Mouse (Mus musculus) heart, postnatal 14 days (tissue): ENCODE results near the gene Elmo2. TPM values are rescaled to one million over a fixed set of nuclear protein-coding genes. Genes with fewer than 3 reads are reported as not detected.

ENCODE experiments used
- DNase-seq, 2 experiments: peaks; one replicate each; pipeline ENCODE4 v3.0.0; 2021 to 2022
- intact Hi-C: fragments of 180-260 bp; cut with DNase I; formaldehyde crosslinking; loops from one replicate; pipeline ENCODE4 v1.15.1; 2025
- total RNA-seq, 2 experiments: library from RNA; stranded (reverse); gene quantifications; 2 replicates each; pipeline ENCODE4 v1.2.3; 2021

Gene Elmo2
- total RNA-seq, 2 experiments from 2014 or later, result 22.2 to 25.1 TPM

DNA sequence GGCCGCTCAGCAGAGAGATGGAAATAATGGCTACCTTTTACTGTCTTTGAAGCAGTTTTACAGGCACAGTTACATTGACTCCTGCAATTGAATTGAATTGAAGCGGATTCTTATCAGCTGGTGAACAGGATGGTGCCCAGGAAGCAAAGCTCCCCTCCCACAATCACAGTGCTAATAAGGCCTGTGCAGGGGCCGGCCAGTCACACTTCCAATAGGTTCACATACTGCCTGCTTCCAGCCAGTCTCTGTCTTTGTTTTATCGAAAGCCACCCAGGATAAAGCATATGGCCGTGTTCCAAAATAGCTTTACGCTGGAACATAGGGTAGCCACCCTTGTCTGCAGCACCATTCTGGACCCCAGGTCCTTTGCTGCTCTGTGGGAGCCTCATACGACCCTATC is 1.1 kb upstream of the Elmo2 start:
- intact Hi-C loops, result loop anchor here (5.0 kb wide), 1 partner anchor 40 kb away; the partner anchor contains the start of gene Slc35c2
- no peak for DNase-seq

DNA sequence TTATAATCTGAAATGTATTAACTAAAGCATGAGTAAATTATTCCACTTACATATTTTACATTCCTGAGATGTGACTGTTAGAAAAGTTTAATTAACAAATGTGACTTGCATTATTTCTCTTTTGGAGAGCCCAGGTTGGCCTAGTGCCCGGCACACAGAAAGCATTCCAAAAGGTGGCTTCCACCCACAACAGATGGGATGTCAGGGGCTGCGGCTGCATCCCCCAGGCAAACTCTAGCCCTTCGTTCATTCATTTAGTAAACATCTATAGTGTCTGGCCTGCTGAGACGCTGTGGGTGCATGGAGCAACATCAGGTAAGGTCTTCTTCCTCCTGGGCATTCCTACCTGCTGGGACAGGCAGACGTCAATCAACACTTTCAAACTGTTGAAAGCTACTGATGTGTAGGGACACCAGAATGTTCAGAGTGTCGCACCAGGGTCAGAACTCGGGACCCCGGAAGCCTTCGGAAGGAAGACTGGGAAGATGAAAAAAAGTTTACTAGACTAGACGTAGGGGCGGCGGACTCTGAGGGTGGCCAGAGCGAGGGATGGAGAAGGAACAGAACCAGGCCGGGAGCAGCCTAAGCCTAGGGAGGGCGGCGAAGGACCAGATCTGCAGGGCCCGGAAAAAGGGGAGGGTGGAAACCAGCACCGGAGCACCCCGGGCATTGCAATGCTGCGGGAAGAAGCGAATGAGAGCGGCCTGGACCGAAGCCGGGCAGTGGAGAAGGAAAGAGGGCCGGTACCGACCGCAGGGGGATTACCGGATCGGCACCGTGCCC is 567 bp downstream of the Elmo2 start:
- intact Hi-C loops, result loop anchor here (5.0 kb wide), 1 partner anchor 38 kb away; the partner anchor contains the start of gene Slc35c2
- no peak for DNase-seq

DNA sequence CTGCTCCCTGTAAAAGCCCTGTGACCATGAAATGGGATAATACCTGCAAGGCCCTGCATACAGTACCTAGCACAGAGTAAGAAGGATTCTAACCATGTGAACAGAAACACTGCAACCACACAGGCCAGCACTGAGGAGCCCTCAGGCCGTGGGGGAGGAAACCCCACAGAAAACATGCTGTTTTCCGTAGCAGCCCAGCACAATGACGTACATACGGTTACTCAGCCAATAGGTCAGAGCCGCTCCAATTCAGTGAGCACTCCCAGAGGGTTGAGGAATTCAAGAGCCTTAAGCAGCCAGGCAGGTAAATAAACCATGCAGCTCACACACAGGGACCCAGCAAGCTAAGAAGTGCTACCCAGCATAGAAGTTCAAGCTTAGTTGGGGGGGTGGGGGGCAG is 2.4 kb downstream of the Elmo2 start:
- intact Hi-C loops, result no loop called here
- no peak for DNase-seq

DNA sequence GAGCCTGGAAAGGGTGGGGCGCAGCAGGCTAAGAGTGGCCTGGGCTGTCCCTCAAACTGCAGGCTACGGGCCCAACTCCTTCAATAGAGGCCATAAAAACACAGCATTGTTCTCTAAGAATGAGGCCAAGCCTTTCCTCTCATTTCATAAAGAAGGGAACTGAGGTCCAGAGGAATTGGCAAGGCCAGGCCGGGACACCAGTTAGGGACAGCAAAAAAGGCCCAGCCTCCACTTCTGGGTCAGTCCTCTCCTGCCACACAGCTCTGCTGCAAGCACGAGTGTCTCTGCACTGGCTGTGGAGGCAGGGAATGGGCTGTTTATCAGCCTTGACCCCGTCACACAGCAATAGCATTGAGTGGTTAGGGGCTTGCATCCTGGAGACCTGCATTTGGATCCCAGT is 2.8 kb downstream of the Elmo2 start:
- intact Hi-C loops, result no loop called here
- no peak for DNase-seq

DNA sequence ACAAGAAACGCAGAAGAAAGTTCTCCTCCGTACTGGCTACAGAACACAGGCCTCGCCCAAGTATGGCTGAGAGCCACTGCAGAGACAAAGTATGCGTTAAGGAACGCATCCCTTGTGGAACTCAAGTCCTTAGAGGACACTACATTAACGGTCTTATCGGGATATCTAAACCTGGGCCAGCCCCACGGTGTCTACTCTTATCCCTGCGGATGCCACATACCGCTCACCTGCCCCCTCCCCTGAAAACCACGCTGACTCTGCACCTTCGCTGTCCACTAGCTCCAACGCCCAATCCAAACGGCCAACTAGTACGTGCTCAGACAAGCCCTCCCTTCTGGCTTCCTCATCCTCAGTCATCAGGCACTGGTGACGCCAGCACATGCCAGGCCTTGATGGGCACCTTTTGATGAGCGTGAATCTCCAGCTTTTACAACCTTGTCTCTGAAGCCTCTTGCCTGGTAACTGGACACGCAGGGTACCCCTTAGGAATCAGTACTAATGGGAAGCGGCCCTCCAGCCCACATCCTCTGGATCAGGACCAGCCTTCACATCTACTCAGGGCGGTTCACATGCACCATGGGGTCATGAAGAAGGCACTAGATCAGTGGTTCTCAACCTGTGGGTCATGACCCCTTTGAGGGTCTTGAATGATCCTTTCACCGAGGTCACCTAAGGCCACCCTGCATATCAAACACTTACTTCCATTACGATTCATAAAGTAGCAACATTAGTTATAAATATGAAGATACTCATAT is 4.1 kb downstream of the Elmo2 start:
- intact Hi-C loops, result no loop called here
- no peak for DNase-seq

DNA sequence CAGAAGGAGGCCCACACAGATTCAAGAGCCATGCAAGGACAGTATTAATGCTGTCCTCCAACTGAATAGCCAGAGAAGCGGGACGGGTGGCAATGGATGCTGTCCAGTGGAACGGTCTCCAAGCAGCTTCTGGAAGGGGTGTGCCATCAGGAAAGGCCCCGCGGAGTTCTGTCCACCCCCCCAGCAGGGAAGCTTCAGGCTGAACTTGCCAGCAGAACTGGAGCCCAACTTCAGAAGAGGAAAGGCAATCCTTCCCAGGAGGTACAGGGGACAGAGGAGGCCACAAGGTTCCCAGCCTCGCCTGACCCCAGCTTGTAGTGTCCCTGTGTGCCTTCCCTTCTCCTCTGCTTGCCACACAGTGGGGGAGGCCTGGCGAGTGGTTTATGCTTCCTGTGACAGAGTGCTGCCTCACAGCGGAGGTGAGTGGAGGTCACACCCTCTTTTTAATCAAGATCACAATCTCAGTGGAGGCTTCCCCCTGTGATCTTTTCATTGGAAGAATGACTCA is 4.8 kb downstream of the Elmo2 start:
- peak in 1 of 2 experiments; percentile 41 for DNase-seq
- intact Hi-C loops, result no loop called here

DNA sequence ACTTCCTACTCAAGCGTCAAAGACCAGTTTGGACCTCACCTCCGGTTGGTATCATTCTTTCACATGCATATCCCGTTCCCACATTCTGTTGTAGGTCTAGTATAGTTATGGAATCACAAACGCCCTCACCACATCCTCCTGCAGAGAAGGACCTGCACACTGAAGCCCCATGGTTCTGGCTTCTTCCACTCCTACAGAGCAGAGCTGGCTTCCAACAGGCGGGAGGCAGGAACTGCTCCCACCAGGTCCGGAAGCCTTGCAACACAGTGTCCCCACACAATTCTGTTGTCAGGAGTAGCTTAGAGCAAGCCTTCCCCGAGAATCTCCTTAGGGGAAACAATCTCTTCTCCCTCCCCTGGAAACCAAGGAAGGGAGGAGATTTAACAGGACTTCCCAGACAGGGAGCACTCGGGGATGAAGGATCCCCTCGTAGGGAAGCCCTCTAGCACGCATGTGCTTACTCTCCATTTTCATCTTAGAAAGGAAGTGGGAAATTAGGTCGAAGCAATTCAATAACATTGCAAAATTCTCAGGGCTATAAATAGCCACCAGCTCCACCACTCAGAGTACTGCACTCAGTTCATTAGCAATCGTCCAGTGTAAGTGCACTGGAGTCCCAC is 5.6 kb downstream of the Elmo2 start:
- intact Hi-C loops, result no loop called here
- DNase-seq, result peak; percentile 62 to 64

DNA sequence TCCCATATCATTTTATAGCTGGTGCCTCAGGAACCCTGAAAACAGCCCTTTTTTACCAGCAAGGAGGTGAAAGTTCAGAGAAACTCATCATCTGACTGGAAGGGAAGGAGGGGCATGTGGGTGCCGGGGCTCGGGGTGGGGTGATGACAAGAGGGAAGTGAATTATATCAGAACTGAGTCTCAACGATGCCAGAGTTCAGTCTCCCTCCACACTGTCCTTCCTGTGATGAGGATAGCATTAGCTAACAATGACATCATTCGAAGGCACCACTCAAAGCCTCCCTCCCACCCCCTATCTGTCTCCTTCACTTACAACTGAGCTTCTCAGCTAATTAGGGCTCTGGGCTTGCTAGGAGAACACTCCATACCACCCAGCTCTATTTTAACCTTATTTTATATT is 6.8 kb downstream of the Elmo2 start:
- DNase-seq, result no peak
- intact Hi-C loops, result no loop called here

DNA sequence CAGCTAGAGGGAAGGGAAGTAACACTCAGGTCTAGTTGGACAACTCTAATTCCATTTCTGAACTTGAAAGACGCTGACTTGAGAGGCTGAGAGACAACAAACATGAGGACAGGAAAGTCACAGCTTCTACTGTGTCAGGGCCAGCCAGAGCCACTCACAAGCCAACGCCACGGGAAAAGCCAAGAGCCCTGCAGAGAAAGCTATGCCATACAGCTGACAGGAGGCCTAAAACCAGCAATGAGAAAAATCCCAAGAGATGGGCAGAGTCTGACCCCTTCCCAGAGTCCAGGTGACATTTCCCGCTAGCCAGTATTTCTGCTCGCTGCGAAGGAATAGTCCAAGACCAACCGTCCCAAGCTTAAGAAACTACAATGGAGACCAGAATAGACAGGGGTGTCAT is 7.3 kb downstream of the Elmo2 start:
- DNase-seq, result no peak
- intact Hi-C loops, result no loop called here

DNA sequence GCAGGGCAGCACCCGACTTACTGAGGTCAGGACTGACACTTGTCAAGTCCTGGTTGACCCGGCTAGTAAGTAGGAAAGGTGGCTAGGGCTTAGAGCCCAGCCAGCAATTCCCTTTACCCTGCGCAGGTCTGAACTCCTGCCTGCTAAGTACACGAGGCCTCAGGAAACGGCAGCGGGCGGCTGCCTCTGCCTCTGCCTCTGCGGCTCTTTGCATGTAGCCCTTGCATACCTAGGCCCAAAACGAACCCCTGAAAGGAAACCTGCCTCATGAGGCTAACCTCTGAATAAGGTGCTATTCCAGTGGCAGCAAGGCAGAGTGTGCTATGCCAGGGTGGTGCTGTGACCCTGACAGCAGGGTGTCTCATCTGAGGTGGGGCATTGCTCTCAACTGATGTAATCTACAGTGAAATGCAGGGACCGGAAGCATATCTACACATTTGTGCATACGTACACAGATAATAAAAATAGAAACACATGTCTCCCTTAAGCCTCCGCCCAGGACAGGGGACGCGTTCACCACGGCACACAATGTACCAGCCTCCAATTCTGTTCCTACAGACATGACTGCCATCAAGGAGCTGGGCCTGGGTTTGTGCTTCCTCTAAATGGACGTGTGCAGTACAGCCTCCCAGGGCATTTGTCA is 8.5 kb downstream of the Elmo2 start:
- no peak for DNase-seq
- intact Hi-C loops, result no loop called here

DNA sequence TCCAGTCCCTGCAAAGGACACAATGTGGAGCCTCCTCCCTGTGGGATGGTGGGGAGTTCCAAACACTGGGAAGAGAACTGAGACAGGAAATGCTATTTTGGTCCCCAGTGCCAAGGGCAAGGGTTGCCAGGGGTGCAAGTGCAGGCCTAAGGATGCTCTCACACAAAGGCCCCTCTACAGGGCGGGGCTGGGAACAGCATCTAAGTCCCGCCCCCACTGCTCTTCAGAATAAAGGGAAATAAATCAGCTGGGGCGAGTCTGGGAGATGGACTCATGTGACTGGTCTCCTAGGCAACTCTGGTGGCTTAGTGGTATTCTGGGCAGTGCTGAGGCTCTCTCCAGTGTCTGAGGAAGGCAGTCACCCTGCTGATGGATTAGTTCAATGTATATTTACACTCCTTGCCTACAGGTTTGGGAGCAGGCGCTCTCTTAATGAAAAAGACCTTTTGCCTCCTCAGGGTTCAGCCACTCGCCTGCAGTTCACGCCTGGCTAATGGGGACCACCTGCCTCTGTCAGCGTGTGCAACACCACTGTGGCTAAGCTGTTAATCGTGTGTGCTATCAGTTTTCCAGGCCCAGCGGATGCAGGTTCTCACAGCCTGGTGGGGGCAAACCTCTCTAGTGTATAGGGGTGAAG is 9.3 kb downstream of the Elmo2 start:
- intact Hi-C loops, result no loop called here
- DNase-seq, result peak; percentile 60 to 63

DNA sequence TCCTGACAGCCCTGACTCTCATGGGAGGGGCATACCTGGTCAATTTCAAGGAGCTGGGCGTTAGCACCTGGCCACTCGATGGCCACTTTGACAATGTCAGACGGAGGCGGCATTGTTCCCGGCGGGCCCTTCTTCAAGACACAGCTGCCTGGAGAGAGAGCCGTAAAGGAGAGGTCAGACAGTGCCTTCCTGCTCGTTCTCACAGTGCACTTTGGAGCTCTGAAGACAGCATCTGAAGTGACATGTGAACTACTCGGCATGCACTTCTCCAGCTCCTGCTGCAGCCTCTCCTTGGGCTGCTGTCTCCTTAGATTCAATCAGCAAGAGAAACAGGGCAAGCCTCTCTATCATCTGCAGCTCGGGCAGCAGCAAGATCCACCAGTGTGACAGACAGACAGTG is 10.1 kb downstream of the Elmo2 start:
- no peak for DNase-seq
- intact Hi-C loops, result no loop called here

DNA sequence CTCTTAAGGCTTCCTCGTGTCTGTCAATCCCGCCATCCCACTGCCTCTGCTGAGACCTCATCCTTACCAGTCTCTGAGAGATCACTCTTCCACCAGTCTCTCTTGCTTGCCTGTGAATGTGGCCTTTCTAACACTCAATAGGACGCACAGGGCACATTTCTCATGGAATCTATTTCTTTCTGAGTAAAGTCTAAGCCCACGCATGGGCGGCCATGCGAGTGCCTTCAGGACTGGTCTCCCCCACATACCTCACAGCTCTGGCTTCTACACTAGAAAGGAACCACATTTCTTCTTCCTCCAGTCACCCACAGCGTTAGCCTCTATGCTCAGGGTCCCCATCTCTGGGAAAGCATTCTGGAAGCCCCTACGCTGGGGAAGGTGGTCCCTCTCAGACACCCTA is 12.1 kb downstream of the Elmo2 start:
- intact Hi-C loops, result no loop called here
- DNase-seq, result no peak

DNA sequence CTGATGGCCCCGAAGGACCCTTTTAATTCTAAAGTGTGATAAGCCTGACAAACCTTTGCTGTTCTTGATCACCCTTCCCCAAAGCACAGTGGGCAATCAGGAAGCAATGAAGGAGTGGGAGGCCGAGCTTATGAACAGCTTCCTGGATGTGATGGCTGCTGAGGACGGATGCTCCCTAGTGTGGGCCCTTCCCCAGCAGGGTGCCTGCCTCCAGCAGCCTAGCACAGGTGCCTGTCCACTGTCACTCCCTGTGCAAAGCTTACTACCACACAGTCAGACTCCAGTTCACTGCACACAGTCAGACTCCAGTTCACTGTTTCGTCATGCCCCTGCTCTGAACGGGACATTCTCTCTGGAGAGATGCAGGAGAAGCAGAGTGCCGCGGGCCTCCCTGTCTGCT is 13.9 kb downstream of the Elmo2 start:
- no peak for DNase-seq
- intact Hi-C loops, result no loop called here

DNA sequence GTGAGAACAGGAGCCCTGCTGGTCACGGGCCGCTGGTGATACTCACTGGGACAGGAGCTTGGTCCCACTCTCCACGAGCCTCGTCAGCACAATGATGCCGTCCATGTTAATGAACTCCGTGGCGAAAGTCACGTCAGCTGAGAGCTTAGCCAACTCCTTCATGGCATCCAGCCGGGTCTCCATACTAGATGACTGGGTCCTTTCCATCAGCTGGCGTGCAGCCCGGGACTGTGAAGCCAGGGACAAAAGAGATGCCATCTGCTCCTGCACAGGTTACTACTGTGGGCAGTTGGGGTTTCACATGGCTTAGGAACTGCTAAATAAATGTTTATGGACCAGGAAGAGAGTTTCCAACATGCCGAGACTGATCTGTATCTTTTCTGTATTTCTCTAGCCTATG is 14.7 kb downstream of the Elmo2 start:
- no peak for DNase-seq
- intact Hi-C loops, result no loop called here

DNA sequence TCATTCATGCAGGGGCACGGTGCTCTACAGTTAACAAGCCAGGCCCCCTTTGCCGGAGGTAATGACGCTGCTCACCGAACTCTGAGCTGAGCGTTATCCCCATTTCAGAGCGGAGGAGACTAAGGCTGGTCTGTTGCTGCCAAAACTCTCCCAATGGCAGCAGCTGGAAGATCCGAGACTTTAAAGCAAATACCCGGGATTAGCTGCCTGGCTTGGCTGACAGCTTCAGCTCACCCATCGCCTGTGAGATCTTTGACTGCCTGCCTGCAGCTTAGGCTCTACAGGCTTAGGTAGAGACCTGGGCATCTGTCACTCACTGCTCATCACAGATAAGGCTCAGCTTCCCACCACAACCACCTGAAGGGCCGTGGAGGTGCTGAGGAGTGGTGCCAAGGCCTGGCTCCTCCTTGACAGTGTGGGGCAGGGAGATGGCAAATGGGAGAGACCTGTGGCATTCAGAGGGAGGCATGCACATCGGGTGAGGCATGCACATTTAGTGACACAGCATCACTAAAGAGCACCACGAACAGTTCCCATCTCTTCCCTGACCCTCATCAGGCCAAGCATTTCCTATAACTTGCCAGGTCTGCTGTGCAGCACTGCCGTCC is 15.4 kb downstream of the Elmo2 start:
- intact Hi-C loops, result no loop called here
- no peak for DNase-seq

DNA sequence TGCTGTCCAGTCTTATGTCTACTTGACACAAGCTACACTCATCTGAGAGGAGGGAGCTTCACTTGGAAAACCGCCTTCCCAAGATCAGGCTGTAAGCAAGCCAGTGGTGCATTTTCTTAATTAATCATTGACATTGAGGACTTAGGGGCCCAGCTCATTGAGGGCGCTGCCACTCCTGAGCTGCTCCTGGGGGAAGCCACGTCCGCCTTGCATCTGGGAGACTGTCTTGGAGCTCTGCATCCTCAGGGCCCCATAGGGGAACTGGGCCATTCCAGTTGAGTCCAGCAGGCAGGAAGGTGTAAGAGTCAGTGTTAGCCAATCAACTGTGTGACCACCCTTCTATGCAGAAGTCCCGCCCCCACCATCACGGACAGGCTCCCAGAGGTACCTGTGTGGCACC is 18.5 kb downstream of the Elmo2 start:
- DNase-seq, result no peak
- intact Hi-C loops, result no loop called here

DNA sequence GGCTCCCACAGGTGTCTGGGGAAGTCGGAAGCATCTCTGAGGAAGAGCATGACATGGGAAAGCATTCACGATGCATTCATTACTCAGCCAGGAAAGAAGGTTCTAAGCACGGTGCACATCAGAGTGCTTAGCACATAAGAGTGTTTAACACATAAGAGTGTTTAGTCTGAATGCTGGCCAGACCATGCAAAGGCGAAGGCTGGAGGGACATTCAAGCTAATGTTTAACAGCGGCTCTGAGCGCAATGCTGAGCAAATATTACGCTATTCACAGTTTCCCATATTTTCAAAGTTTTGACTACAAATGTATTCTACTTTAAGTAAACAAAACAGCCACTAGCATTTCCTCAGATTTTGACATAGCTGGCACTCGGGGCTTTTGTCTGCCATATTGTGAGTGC is 20.8 kb downstream of the Elmo2 start:
- no peak for DNase-seq
- intact Hi-C loops, result no loop called here

DNA sequence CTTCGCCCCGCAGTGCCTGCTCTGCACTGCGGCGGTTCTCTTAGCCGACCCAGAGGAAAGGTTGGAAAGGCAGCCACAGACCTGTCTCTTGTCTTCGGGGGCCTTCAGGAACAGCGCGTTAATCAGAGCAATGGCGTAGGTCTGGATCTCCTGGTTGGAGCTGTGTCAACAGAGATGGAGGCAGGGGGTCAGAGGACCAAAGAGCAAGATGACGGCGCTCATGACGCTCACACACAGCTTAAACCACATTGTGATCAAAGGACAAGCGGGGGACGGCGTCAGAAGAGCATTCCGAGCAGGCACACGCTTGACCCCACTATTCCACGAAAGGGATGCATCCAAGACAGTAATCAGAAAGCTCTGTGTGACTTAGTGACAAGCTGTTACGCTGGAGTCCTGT is 21.5 kb downstream of the Elmo2 start:
- intact Hi-C loops, result no loop called here
- DNase-seq, result no peak
